Mouse (Mus musculus): Measurements from ENCODE around the gene St6galnac3. TPM values are rescaled to one million over a fixed set of nuclear protein-coding genes. Genes with fewer than 3 reads are reported as not detected.

St6galnac3 gene
- polyA plus RNA-seq, 1 experiment from 2014 or later = 23.7 TPM

DNA sequence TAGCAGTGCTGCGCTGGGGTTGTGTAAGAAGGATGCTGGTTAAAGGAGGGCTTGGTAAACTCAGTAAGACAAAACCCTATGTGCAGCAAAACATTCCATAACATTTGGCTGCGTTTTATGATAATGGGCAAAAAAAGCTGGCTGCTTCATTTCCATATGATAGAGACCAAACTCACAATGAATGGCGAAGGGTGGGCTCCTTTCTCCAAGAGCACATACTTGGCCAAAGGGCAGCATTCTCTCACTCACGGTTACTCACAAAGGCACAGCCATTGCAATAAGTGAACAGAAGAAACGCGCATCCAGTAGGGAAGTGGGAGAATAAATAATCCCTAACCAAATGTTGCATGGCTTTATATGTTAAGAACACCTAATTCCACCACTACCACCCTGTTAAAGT is 437.9 kb downstream of the St6galnac3 start:
- Histone ChIP-seq H3K9me3 (ENCODE audit: control insufficient read depth, low read length) (no peaks in the 10 kb centered on the region), H3K4me3 (ENCODE audit: control insufficient read depth in 1 of 2, insufficient read depth in 1 of 2, low read depth in 1 of 2, low read length in 2 of 2) (no peak overlapping the region), H3K9ac (ENCODE audit: low read length) (no peak overlapping the region), H3K4me1 (ENCODE audit: control insufficient read depth in 2 of 2, insufficient read depth in 2 of 2, low read length in 2 of 2) (no peaks in the 10 kb centered on the region; a peak in 1 of 4 replicates), H3K4me2 (ENCODE audit: low read length) (no peak overlapping the region), H3K27ac (replicated peaks in 1 of 2; ENCODE audit: control insufficient read depth in 1 of 2, insufficient read depth in 1 of 2, low read depth in 2 of 2, low read length in 2 of 2) (no peak overlapping the region), H3K27me3 (ENCODE audit: control insufficient read depth, insufficient read depth, low read length) (no peaks in the 10 kb centered on the region), H3K36me3 (ENCODE audit: control insufficient read depth, insufficient read depth, low read length) (no peaks in the 10 kb centered on the region)
- ATAC-seq (ENCODE audit: insufficient number of reproducible peaks, insufficient read depth, low FRiP score, low read depth) = no peak
- 92% methylated on average over 6 of the region's 6 CpGs for WGBS

DNA sequence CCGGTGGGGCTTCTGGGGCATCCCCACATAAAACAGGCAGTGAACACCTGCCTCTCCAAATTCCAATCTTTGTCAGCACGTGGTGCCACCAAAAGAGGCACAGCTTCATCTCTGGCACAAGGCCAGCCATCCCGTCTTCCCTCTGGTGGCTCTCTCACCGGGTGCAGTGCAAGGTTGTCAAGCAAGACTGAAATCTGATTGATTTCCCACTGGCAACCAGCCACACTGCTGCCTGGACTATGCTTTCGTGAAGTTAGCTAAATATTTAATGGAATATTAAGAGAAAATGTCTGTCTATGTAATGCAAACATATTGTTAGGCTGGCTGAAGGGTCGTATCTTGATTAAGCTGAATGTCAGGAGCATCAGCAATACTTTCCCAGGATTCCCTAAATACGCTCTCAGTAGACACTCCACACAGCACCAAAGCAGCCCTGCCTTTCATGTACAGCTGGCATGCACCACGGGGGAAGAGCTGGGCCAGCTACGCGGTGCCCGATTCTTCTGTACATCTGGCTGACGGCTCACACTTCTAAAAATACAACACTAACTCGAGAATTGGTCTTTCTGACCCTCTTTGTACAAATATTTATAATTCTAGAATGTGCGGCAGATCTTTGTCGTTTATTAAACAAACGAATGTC is 442.7 kb downstream of the St6galnac3 start:
- Histone ChIP-seq H3K36me3 (ENCODE audit: control insufficient read depth, insufficient read depth, low read length) (no peaks in the 10 kb centered on the region), H3K27ac (replicated peaks in 1 of 2; ENCODE audit: control insufficient read depth in 1 of 2, insufficient read depth in 1 of 2, low read depth in 2 of 2, low read length in 2 of 2) (no peak overlapping the region), H3K4me1 (ENCODE audit: control insufficient read depth in 2 of 2, insufficient read depth in 2 of 2, low read length in 2 of 2) (0 out of 4 replicates have a peak, but pooled peaks cover 0 to 5% of the 10 kb centered on the region in 2 experiments), H3K9ac (ENCODE audit: low read length) (no peak overlapping the region), H3K9me3 (ENCODE audit: control insufficient read depth, low read length) (no peaks in the 10 kb centered on the region), H3K27me3 (ENCODE audit: control insufficient read depth, insufficient read depth, low read length) (no peaks in the 10 kb centered on the region), H3K4me3 (ENCODE audit: control insufficient read depth in 1 of 2, insufficient read depth in 1 of 2, low read depth in 1 of 2, low read length in 2 of 2) (no peak overlapping the region), H3K4me2 (ENCODE audit: low read length) (no peak overlapping the region)
- ATAC-seq (ENCODE audit: insufficient number of reproducible peaks, insufficient read depth, low FRiP score, low read depth) = no peak
- 66% methylated on average over 16 of the region's 16 CpGs for WGBS

DNA sequence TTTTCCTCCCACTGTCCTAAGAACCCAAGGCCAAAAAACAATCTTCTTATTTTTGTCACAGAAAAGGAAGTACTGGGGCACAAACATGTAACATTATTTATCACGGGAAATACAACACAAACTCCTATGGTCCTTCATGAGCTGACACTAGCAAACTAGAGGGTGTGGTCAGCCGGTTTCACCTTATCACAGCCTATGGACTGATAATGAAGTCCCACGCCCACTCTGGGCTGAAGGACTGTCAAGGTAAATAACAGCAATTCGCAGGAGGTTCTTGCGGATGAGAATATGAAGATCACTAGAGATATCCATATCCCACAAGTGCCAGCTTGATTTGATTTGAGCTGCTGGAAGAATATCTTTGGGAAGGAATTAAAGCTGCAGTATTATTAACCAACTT is 446.7 kb downstream of the St6galnac3 start:
- no peak overlapping the region for H3K4me2 ChIP-seq (ENCODE audit: low read length)
- H3K27me3 ChIP-seq (ENCODE audit: control insufficient read depth, insufficient read depth, low read length) = no peaks in the 10 kb centered on the region
- 48% methylated on average over 5 of the region's 5 CpGs for WGBS
- no peak overlapping the region for H3K9ac ChIP-seq (ENCODE audit: low read length)
- H3K36me3 ChIP-seq (ENCODE audit: control insufficient read depth, insufficient read depth, low read length) = no peaks in the 10 kb centered on the region
- H3K4me3 ChIP-seq (ENCODE audit: control insufficient read depth in 1 of 2, insufficient read depth in 1 of 2, low read depth in 1 of 2, low read length in 2 of 2) = no peak overlapping the region
- 0 out of 4 replicates have a peak, but pooled peaks cover 0 to 10% of the 10 kb centered on the region in 2 experiments for H3K4me1 ChIP-seq (ENCODE audit: control insufficient read depth in 2 of 2, insufficient read depth in 2 of 2, low read length in 2 of 2)
- ATAC-seq (ENCODE audit: insufficient number of reproducible peaks, insufficient read depth, low FRiP score, low read depth) = no peak
- no peak overlapping the region for H3K27ac ChIP-seq (replicated peaks in 1 of 2; ENCODE audit: control insufficient read depth in 1 of 2, insufficient read depth in 1 of 2, low read depth in 2 of 2, low read length in 2 of 2)
- H3K9me3 ChIP-seq (ENCODE audit: control insufficient read depth, low read length) = peaks cover 10% of the 10 kb centered on the region

DNA sequence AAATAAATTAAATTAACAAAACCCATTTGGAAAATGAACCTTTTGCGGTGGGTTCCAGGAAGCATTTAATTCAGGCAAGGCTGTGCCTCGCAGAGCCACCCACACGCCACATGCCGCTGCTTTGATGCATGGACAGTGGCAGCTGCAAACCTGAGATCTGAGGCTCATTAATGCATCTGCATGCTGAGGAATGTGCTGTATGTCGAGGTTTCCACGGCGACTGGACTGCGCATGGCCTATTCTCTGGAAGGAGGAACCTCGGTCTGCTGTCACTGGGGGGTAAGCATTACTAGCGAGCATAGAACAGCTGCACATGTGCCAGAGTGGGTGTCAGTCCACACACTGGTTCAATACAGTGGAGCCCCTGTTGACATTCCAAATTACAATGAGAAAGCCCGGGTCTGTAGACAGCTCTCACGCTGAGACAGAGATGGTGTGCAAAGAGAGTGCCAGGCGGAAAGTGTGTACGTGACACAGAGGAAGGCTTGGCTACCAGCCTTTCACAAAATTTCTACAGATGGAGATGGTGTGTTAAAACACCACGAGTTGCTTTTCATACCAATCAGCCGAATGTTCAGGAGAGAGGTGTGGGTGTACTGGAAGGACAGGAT is 447.5 kb downstream of the St6galnac3 start:
- Histone ChIP-seq H3K27ac (replicated peaks in 1 of 2; ENCODE audit: control insufficient read depth in 1 of 2, insufficient read depth in 1 of 2, low read depth in 2 of 2, low read length in 2 of 2) (no peak overlapping the region), H3K27me3 (ENCODE audit: control insufficient read depth, insufficient read depth, low read length) (no peaks in the 10 kb centered on the region), H3K9me3 (ENCODE audit: control insufficient read depth, low read length) (peaks cover 10% of the 10 kb centered on the region), H3K36me3 (ENCODE audit: control insufficient read depth, insufficient read depth, low read length) (no peaks in the 10 kb centered on the region), H3K4me1 (ENCODE audit: control insufficient read depth in 2 of 2, insufficient read depth in 2 of 2, low read length in 2 of 2) (0 out of 4 replicates have a peak, but pooled peaks cover 0 to 10% of the 10 kb centered on the region in 2 experiments), H3K4me2 (ENCODE audit: low read length) (no peak overlapping the region), H3K4me3 (ENCODE audit: control insufficient read depth in 1 of 2, insufficient read depth in 1 of 2, low read depth in 1 of 2, low read length in 2 of 2) (no peak overlapping the region), H3K9ac (ENCODE audit: low read length) (no peak overlapping the region)
- WGBS = 60% methylated on average over 16 of the region's 16 CpGs
- ATAC-seq (ENCODE audit: insufficient number of reproducible peaks, insufficient read depth, low FRiP score, low read depth) = no peak

DNA sequence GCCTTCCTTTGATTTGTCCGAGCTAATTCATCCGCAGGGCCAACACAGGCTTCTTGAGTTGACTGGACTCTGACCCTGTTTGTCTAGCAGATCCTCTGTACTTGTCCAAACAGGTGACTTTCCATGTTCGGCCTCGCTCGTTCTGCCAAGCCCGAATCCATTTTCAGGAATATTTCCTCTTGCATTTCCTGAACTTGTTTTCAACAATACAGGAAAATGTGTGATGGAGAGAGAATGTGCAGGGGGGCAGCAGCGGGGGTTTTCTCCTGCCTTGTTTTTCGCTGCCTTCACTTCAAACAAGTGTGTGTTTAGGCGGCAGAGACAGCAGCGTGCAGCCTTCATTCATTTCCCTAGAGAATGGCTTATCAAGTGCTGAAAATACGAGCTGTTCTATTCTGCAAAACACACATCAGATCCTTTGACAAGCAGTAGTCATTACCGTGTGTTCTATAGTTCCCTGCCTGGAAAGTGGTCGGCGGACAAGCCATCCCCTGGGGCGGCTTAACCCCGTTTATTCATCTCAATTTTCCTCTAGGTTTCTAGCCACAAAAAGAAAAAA is 448.1 kb downstream of the St6galnac3 start:
- H3K9ac ChIP-seq (ENCODE audit: low read length) = no peak overlapping the region
- 0 out of 4 replicates have a peak, but pooled peaks cover 0 to 11% of the 10 kb centered on the region in 2 experiments for H3K4me1 ChIP-seq (ENCODE audit: control insufficient read depth in 2 of 2, insufficient read depth in 2 of 2, low read length in 2 of 2)
- H3K4me3 ChIP-seq (ENCODE audit: control insufficient read depth in 1 of 2, insufficient read depth in 1 of 2, low read depth in 1 of 2, low read length in 2 of 2) = no peak overlapping the region
- no peak overlapping the region for H3K4me2 ChIP-seq (ENCODE audit: low read length)
- H3K36me3 ChIP-seq (ENCODE audit: control insufficient read depth, insufficient read depth, low read length) = no peaks in the 10 kb centered on the region
- H3K9me3 ChIP-seq (ENCODE audit: control insufficient read depth, low read length) = peaks cover 10% of the 10 kb centered on the region
- no peak for ATAC-seq (ENCODE audit: insufficient number of reproducible peaks, insufficient read depth, low FRiP score, low read depth)
- H3K27ac ChIP-seq (replicated peaks in 1 of 2; ENCODE audit: control insufficient read depth in 1 of 2, insufficient read depth in 1 of 2, low read depth in 2 of 2, low read length in 2 of 2) = no peak overlapping the region
- 61% methylated on average over 16 of the region's 16 CpGs for WGBS
- no peaks in the 10 kb centered on the region for H3K27me3 ChIP-seq (ENCODE audit: control insufficient read depth, insufficient read depth, low read length)

DNA sequence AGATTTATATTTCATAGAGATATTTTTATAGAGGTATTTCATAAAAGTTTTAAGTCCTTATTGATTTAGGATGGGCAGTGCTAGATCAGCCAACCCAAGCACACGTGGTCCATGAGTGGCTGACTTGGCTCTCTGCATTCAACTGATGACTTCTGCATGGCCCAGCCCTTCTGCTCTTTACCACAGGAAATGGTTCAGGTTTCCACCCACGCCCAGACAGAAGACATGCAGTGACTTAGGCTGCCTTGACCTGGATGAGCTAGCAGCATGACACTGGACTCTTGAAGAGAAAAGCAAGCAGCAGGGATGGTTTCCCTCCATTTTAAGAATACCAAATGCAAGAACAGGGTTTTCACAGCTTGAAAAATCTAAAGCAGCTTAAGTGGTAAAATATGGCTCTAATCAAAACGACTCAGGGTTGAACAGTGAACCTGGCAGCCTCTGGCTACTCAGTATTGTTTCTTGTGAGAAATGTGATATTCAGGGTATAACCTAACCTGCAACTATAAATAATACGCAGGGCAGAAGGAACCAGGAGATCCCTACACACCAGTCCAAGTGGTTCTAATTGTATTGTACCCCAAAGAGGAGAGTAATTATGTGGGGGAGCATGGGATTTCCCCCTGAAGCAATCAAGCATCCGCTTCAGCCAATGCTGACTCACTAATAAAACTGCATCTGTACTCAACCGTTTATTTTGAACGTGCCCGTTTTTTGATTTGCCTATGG is 448.7 kb downstream of the St6galnac3 start:
- H3K4me3 ChIP-seq (ENCODE audit: control insufficient read depth in 1 of 2, insufficient read depth in 1 of 2, low read depth in 1 of 2, low read length in 2 of 2) = no peak overlapping the region
- H3K4me1 ChIP-seq (ENCODE audit: control insufficient read depth in 2 of 2, insufficient read depth in 2 of 2, low read length in 2 of 2) = peaks cover 0 to 14% of the 10 kb centered on the region in 2 experiments; a peak in 2 of 4 replicates
- no peaks in the 10 kb centered on the region for H3K36me3 ChIP-seq (ENCODE audit: control insufficient read depth, insufficient read depth, low read length)
- no peak overlapping the region for H3K27ac ChIP-seq (replicated peaks in 1 of 2; ENCODE audit: control insufficient read depth in 1 of 2, insufficient read depth in 1 of 2, low read depth in 2 of 2, low read length in 2 of 2)
- H3K9me3 ChIP-seq (ENCODE audit: control insufficient read depth, low read length) = peaks cover 10% of the 10 kb centered on the region
- 81% methylated on average over 8 of the region's 8 CpGs for WGBS
- H3K9ac ChIP-seq (ENCODE audit: low read length) = no peak overlapping the region
- ATAC-seq (ENCODE audit: insufficient number of reproducible peaks, insufficient read depth, low FRiP score, low read depth) = no peak
- no peaks in the 10 kb centered on the region for H3K27me3 ChIP-seq (ENCODE audit: control insufficient read depth, insufficient read depth, low read length)
- no peak overlapping the region for H3K4me2 ChIP-seq (ENCODE audit: low read length)

DNA sequence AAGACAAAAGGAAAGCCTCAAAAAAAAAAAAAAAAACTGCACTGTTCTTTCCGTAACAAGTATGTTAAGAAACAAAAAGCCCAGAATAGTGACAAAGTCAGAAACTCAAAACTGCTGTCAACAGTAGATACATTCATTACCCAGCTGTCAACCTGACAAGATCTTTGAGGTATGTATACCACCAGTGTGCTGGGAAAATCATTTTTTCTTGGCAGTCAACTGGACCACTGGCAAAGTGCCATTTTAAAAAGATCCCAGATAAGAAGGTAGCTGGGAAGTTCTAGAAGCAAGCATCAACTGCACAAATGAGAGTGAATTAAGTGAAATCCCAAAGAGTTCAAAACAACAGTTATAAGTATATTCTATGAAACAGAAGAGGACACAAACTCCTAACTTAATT is 452.7 kb downstream of the St6galnac3 start:
- ATAC-seq (ENCODE audit: insufficient number of reproducible peaks, insufficient read depth, low FRiP score, low read depth) = no peak
- Histone ChIP-seq H3K9ac (ENCODE audit: low read length) (no peak overlapping the region), H3K27me3 (ENCODE audit: control insufficient read depth, insufficient read depth, low read length) (no peaks in the 10 kb centered on the region), H3K36me3 (ENCODE audit: control insufficient read depth, insufficient read depth, low read length) (no peaks in the 10 kb centered on the region), H3K27ac (replicated peaks in 1 of 2; ENCODE audit: control insufficient read depth in 1 of 2, insufficient read depth in 1 of 2, low read depth in 2 of 2, low read length in 2 of 2) (no peak overlapping the region), H3K4me3 (ENCODE audit: control insufficient read depth in 1 of 2, insufficient read depth in 1 of 2, low read depth in 1 of 2, low read length in 2 of 2) (no peak overlapping the region), H3K4me2 (ENCODE audit: low read length) (no peak overlapping the region), H3K9me3 (ENCODE audit: control insufficient read depth, low read length) (peaks cover 10% of the 10 kb centered on the region), H3K4me1 (ENCODE audit: control insufficient read depth in 2 of 2, insufficient read depth in 2 of 2, low read length in 2 of 2) (peaks cover 0 to 9% of the 10 kb centered on the region in 2 experiments; a peak in 2 of 4 replicates)
- WGBS = 9% methylated on average over 1 of the region's 1 CpGs

Data from heart, embryonic 14.5 days (tissue).